Mouse (Mus musculus) cerebellum, postnatal 10 days (tissue): Measurements from ENCODE around the gene Pimreg.
A peak's percentile ranks its signal among the peaks of the same experiment; 100 is the strongest.

Source experiments
- DNase-seq, 2 experiments: peaks; one replicate each; pipeline ENCODE4 v3.0.0; 2021; ENCODE audit warnings: mixed read lengths in 2 of 2

Gene Pimreg

DNA sequence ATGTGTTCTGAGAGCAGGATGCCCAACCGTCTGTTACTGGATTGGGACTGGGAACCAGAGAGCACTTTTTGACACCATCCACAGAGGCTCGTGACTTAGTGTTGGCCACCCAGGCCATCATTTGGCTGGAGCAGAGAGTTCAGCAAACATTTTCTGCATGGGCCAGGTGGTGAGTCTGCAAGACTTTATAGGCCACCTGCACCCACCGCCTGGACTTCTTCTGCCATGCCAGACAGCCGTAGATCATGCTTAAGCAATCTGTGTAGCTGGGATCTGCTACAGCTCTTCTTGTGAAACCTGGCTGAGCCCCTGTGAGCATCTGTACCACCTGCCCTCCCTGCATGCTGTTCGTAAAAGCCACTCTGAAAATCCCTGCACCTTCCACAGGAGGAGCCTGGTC is 25.5 kb downstream of the Pimreg start:
- DNase-seq: peak; percentile 80 to 89

GRCm38 (mm10) chr11:72068026-72068425 is 26.2 kb downstream of the Pimreg start:
- DNase-seq: peak; percentile 78 to 83

DNA sequence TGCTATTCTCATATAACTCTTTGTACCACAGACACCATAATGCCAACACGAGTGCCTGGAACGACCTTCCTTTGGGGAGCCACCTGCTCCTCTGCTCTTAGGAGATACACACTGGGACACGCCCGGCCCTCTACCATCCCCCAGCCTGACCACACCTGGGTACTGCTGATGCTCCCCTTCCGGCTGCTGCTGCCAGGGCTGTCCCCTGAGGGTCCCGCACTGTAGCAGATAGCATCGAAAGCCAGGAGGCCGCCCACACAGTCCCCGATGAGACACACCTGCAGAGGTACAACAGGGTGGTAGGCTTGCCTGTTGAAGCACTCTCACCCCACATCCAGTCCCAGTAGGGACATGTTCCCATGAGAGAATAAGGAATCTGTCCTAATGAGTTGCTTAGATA is 28.9 kb downstream of the Pimreg start:
- no peak for DNase-seq

DNA sequence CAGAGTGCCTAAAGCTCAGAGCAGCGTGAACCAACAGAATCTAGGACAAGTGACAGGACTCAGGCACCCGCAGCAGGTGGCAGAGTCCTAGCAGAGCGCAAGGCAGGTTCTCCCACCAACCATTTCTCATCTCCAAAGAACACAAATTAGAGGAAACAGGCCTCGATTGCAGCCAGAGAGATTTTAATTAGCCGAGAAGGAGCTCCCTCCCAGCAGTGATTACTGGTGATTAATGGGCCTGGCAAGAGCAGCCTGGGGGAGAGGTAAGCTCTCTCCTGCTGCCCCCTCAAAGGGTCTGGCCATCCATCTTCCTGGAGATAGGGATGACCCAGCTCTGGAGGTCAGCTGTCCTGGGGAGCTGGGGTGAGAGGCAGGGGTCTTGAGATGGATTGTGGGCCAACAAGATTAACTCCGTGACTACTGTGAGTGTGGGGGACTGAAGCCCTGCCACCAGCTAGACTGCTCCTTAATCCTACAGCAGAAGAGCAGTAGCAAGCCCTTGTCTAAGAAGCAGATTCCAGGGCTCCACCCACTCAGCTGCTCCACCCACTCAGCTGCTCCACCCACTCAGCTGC is 30.6 kb downstream of the Pimreg start:
- peak; percentile 39 to 41 for DNase-seq

GRCm38 (mm10) chr11:72074230-72074629 is 32.4 kb downstream of the Pimreg start:
- DNase-seq: no peak

GRCm38 (mm10) chr11:72078056-72078455 is 36.2 kb downstream of the Pimreg start:
- DNase-seq: peak; percentile 67 to 70

DNA sequence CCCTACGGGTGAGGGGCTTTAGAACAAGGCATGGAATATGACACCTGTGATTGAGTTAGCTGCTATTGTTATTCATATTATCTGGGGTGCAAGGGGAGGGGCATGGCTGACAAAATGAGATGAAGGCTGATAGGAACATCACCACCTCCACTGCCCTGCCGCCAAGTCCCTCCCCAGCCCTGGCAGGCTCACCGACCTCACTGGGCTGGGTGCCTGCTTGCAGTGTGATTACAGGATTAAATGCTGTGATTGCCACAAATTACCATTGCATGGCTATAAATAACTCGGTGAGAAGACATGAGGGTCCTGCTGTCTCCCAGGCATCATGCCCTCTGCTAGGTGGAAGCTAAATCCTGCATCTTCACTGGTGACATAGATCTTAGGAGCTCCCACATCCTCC is 36.8 kb downstream of the Pimreg start:
- DNase-seq: peak; percentile 91 to 94

DNA sequence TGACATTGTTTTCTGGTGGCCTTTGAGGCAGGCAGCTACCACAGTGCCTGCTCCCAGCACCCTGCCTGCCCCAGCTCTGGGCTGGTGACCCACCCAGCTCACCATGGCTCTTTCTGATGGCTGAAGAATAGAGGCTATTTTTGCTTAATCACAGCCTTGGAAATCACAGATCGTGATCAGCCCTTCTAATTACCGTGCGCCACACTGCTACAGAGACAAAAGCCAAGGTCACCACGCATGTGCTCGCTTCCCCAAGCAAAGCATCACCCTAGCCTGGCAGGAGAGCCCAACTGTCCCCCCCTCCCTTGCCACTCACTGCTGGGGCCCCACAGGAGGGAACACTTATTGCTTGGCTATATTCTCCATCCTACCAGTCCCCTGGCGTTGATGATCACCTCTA is 38.6 kb downstream of the Pimreg start:
- DNase-seq: no peak

DNA sequence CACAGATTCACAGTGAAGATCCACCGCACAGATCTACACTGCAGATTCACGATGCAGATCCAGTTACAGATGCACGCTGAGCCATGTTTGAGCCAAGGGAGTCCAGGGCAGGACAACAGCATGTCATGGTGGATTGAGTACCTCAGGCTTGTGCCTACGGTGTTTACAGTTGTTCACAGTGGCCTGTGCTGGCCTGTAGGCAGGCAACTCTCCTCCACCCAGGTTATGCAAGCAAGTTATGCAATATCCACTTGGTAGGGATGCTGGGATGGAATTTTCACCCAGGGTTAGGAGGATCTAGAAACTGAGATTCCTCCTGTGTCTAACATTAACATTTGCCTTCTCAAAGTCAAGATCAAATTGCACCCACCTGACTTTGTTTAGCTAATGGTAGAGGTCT is 40.8 kb downstream of the Pimreg start:
- DNase-seq: no peak

- DNase-seq: no peak
These were observed 42.5 kb downstream of the Pimreg start for GRCm38 (mm10) chr11:72084337-72084736.

- peak; percentile 39 to 46 for DNase-seq
These were observed 44.6 kb downstream of the Pimreg start for GRCm38 (mm10) chr11:72086251-72087046.

DNA sequence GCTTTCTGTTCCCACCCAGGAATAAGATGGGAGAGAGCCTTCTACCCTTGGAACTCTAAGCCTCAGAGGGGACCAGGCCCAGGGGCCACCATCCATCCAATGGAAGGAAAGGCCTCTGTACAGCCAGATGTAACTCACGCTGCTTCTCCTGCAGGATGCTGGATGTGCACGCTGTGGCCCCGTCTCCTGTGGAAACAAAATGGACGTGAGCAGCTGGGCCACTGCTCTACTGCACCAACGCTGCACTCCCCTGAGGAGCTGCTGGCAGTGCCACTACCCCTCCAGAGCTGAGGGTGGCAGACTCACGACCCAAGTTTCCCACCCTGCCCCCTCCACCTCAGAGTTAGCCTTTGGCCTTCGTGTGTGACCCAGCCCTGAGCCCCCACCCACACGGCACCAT is 50.6 kb downstream of the Pimreg start:
- DNase-seq: no peak

GRCm38 (mm10) chr11:72094442-72094841 is 52.6 kb downstream of the Pimreg start:
- peak in 1 of 2 experiments; percentile 40 for DNase-seq

DNA sequence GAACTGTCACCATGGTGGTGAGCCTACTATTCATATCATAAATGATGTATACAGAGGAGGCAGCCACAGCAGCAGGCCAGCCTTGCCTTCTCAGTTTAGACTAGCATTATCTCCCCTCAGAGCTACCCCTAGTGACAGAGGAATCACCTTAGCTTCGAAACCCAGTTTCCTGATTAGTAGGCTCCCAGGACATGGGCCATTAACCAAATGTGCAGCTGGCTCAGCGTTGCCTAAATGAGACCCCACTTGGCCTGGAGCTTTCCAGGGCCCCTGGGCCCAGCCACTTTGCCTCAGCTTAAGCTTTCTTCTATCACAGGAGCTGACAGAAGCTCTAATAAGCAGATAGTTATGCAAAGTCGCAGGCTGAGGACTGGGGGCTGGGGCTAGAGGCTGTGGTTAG is 54.2 kb downstream of the Pimreg start:
- DNase-seq: no peak
